Mouse (Mus musculus): ENCODE results near the gene Erc1.

Erc1 gene

DNA sequence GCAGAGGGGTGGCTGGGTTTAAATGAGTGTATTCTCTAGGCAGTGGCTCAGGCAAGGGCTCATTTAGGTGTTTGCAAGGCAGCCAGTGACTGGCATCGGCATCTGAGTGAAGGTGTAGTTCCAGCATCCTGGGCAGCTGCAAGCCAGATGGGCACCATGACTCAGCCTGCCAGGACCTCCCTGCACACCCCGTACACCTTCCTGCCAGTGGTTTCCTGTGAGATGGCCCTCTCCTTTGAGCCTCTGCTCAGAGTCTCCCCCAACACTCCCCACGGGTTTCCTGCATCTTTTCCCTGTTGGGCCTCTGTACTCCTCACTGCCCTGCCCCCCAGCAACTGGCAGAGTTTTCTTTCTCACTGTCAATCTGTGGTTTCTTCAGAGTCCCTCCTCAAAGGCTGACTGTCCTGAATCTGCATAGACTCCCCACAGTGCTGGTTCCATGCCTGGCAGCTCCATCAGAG, 326.0 kb downstream of the Erc1 start:
- DNase-seq (ENCODE audit: low read depth) = no peak

DNA sequence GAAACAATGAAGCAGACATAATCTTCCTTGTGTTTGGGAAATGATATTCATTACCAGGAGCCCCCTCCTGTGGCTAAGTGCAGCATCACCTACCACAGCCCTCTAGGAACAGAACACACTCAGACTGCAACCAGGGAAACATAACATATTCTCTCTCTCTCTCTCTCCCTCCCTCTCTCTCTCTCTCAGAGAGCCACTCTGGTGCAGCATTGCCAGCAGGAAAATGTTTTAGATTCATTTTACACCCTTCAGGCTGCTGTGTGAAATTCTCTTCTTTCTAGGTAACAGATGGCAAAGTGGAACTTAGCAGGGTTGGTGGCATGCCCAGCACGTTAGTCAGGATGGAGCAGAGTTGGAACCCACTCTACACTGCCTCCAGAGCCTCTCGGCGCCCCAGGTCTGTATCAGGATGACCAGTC, 326.5 kb downstream of the Erc1 start:
- no peak for DNase-seq (ENCODE audit: low read depth)

All from c-Kit-positive CD71-negative TER-119-negative erythroid progenitor cells, embryonic 14.5 days (primary cell).